Mouse (Mus musculus) testis, adult 2 months (tissue): ENCODE results near the gene Pparg.

Source experiments
- CTCF ChIP-seq: fragments of 200-500 bp; IDR thresholded peaks from 2 replicates; pipeline ENCODE4 v1.5.1; 2012; ENCODE audit warnings: low read depth, mild to moderate bottlenecking, inconsistent platforms, low read length, moderate library complexity; ENCODE audit not compliant: control insufficient read depth, insufficient read depth, insufficient replicate concordance
- POLR2A ChIP-seq: fragments of 200-500 bp; IDR thresholded peaks from 2 replicates; pipeline ENCODE4 v1.6.1; 2012; ENCODE audit warnings: low read depth, mild to moderate bottlenecking, inconsistent platforms, low read length, moderate library complexity; ENCODE audit not compliant: control insufficient read depth

DNA sequence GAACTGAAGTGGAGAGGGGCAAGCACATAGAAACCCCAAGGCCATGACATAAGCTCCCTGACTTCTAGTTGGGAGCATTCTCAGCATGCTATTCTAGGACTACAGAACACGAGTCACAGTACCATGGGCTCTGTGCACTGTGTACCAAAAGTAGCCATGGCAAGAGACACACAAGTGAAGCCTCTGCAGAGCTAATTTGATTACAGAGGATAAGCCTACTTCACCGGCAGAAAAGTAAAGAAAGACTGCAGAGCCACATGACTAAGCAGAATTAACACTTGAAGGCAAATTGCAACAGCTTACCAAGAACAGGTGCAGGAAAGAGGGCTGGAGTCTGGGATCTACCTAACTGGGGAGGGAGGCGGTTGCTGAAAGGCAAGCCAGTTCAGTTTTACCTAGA, 103.9 kb downstream of the Pparg start:
- no peak for TF ChIP-seq CTCF
- no peak for TF ChIP-seq POLR2A
